Mouse (Mus musculus) embryonic facial prominence, embryonic 11.5 days (tissue): Measurements from ENCODE around the gene Rusc1. TPM values are rescaled to one million over a fixed set of nuclear protein-coding genes. Genes with fewer than 3 reads are reported as not detected.
A peak's percentile ranks its signal among the peaks of the same experiment; 100 is the strongest.
"Not testable (repeated sequence)": the region's sequence is repeated elsewhere in the genome, so short reads cannot be mapped to it uniquely, and the experiment has no call there.

Source experiments
- ATAC-seq: fragments of 200-750 bp; cut with Nextera tagmentation; replicated peaks from 2 replicates; pipeline ENCODE4 v1.8.0; 2017; ENCODE audit warnings: low read depth; ENCODE audit not compliant: insufficient number of reproducible peaks, low FRiP score, low TSS enrichment
- DNase-seq: peaks from one replicate; pipeline ENCODE4 v3.0.0-alpha.2; 2015; ENCODE audit warnings: low spot score
- H3K27ac ChIP-seq: fragments of 300-500 bp; sonication (generic); replicated peaks from 2 replicates; pipeline ENCODE4 v1.5.1; 2014; ENCODE audit warnings: mild to moderate bottlenecking, low read depth, low read length, control low read depth
- H3K27me3 ChIP-seq: fragments of 300-500 bp; sonication (generic); 2 replicates; pipeline ENCODE4 v1.6.1; 2014; ENCODE audit warnings: mild to moderate bottlenecking, low read length, moderate library complexity, mixed read lengths; ENCODE audit not compliant: control insufficient read depth, insufficient read depth
- H3K36me3 ChIP-seq: fragments of 300-500 bp; sonication (generic); replicated peaks from 2 replicates; pipeline ENCODE4 v1.6.1; 2014; ENCODE audit warnings: low read depth, mild to moderate bottlenecking, low read length, moderate library complexity, mixed read lengths; ENCODE audit not compliant: control insufficient read depth, insufficient read depth
- H3K4me1 ChIP-seq: fragments of 300-500 bp; sonication (generic); 2 replicates; pipeline ENCODE4 v1.6.1; 2014; ENCODE audit warnings: low read length, mixed read lengths; ENCODE audit not compliant: control insufficient read depth, insufficient read depth
- H3K4me2 ChIP-seq: fragments of 300-500 bp; sonication (generic); 2 replicates; pipeline ENCODE4 v1.6.1; 2014; ENCODE audit warnings: low read depth, mild to moderate bottlenecking, control low read depth, low read length, moderate library complexity
- H3K4me3 ChIP-seq: fragments of 300-500 bp; sonication (generic); 2 replicates; pipeline ENCODE4 v1.5.1; 2014; ENCODE audit warnings: low read depth, low read length, control low read depth
- H3K9ac ChIP-seq: fragments of 300-500 bp; sonication (generic); replicated peaks from 2 replicates; pipeline ENCODE4 v1.6.1; 2014; ENCODE audit warnings: mild to moderate bottlenecking, control low read depth, low read length
- H3K9me3 ChIP-seq: fragments of 300-500 bp; sonication (generic); replicated peaks from 2 replicates; pipeline ENCODE4 v1.6.1; 2016; ENCODE audit warnings: mild to moderate bottlenecking, low read length, inconsistent platforms, mixed read lengths; ENCODE audit not compliant: control insufficient read depth
- WGBS: fragments of 180-500 bp; shearing (Covaris S2); extraction: QIAGEN DNeasy Blood & Tissue Kit; methylation state at CpG from one replicate; pipeline ENCODE4 v1.1.7; 2014; 5-methylcytosine and 5-hydroxymethylcytosine counted together
- polyA plus RNA-seq: library from polyadenylated mRNA; unstranded; fragments of >200 nt; fragmentation: Nextera tagmentation; extraction: Ambion mirVana; gene quantifications from 2 replicates; pipeline ENCODE4 v1.2.1, GENCODE M21; 2014

Rusc1 gene
- polyA plus RNA-seq, 1 experiment from 2014 or later, result 14.4 TPM

DNA sequence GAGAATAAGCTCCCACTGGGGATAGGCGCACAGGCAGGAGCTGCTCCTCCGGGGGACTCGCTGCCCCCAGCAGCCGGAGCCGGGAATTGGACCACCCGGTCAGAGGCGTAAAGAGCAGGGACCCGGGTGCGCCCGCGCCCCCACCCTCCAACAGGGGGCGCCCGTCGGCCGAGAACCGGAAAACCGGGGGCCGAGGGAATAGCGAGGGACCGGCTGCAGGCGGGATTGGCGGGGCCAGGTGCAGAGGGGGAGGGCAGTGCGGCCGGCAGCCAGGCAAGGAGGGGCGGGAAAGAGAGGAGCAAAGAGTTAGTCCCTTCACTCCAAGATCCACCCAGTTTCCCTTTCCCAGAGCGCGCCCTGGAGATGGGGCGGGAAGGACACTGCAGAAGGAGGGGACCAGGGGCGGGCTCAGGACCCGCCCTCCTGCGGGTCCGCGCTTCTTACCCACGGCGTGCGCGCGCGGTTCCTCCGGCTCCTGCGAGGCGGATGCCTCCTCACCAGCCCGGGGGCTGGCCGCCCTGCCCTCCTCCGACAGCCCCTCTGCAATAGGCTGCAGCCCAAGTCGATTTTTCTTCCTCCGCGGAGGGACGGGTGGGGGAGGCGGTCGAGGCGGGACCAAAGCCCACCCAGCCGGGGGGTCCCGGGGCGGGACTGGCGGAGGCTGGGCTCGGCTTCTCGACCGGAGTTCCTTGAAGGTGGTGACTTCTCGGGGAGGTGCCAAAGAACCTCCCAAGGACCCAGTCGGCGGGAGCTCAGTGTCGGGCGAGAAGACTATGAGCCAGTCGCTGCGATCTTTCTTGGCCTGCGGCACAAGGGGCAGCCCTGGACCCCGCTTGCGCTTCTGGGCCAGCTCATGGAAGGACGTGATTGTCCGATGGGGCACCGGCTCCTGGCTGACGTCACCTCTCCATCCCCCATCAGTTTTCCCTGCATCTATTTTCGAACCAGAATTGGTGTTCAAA lies 2.1 kb downstream of the Rusc1 start:
- Histone ChIP-seq H3K9ac (peak overlapping the region; percentile 74), H3K4me1 (no peaks in the 10 kb centered on the region; the same call in 1 of the 2 replicates), H3K4me3 (peak overlapping the region; percentile 61), H3K4me2 (peak overlapping the region; percentile 100), H3K36me3 (peaks cover 1% of the 10 kb centered on the region), H3K9me3 (no peaks in the 10 kb centered on the region), H3K27me3 (peaks cover 9% of the 10 kb centered on the region), H3K27ac (peak overlapping the region; percentile 28; the same call in 1 of the 2 replicates)
- DNase-seq (peak; percentile 82), ATAC-seq (peak; percentile 60)
- WGBS, result under 1% methylated on average over 64 of the region's 74 CpGs

DNA sequence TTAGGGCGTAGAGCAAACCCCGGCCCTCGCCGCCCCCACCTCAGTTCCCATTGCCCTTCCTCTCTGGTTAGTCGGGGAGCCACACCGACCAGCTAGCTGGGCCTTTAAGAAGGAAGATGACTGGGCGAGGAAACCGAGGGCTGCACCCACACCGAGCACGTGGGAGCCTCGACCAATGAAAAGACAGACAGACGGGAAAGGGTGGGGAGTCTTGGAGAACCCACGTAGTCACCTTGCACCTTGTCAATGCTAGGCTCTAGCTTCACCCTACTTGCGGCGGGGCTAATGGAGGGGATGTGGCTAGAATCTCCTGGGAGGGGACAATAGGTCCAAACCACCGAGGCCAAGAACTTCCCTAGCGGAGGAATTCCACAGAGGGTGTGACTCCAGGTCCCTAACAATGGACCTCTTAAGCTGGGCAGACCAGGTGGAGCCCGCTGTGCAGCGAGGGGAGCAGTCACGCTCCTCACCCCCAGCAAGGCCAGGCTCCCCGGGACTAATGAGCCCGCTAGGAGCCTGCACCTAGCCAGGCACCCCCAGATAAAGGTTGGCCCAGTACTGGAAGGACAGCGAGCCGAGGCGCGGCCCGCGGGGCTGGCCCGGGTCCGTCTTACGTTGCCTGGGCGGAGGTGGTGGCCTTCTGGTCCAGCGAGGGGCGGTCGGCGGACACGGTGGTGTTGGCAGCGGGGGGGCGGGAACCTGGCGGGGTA lies 3.1 kb downstream of the Rusc1 start:
- Histone ChIP-seq H3K9me3 (no peaks in the 10 kb centered on the region), H3K27me3 (peaks cover 9% of the 10 kb centered on the region)

DNA sequence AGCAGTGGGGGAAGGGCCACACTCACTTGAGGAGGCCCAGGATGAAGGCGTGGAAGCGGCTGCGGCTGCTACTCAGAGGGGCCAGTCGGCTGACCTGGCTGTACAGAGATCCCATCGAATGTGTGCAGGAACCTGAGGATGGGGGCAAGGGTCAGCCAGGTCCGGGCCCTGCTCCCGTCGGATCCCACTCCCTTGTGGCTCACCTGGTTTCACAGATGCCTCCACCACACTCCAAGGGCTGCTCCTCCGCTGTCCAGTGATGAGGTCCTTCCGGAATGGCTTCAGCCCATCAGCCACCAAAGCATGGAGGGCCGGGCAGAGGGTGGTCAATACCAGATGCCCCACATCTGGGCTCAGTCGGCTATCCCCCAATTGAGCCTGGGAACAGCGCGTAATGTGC lies 4.1 kb downstream of the Rusc1 start:
- H3K36me3 ChIP-seq, result no peaks in the 10 kb centered on the region
- H3K4me1 ChIP-seq, result no peaks in the 10 kb centered on the region; the same call in 1 of the 2 replicates
- peak overlapping the region; percentile 61 for H3K4me3 ChIP-seq
- H3K9me3 ChIP-seq, result no peaks in the 10 kb centered on the region
- ATAC-seq (no peak), DNase-seq (no peak)
- peak overlapping the region; percentile 100 for H3K4me2 ChIP-seq
- WGBS, result 62% methylated on average over 14 of the region's 14 CpGs
- H3K27ac ChIP-seq, result no peak overlapping the region
- H3K9ac ChIP-seq, result no peak overlapping the region; the same call in 1 of the 2 replicates
- H3K27me3 ChIP-seq, result peaks cover 9% of the 10 kb centered on the region

More for the DNA sequence above, 3.1 kb downstream of the Rusc1 start:
- WGBS, result under 1% methylated on average over 40 of the region's 40 CpGs
- Histone ChIP-seq H3K36me3 (no peaks in the 10 kb centered on the region), H3K27ac (peak overlapping the region; percentile 28; the same call in 1 of the 2 replicates), H3K4me2 (peak overlapping the region; percentile 100), H3K4me3 (peak overlapping the region; percentile 61), H3K9ac (peak overlapping the region; percentile 74), H3K4me1 (no peaks in the 10 kb centered on the region; the same call in 1 of the 2 replicates)
- peak; percentile 61 for ATAC-seq
- peak; percentile 89 for DNase-seq

DNA sequence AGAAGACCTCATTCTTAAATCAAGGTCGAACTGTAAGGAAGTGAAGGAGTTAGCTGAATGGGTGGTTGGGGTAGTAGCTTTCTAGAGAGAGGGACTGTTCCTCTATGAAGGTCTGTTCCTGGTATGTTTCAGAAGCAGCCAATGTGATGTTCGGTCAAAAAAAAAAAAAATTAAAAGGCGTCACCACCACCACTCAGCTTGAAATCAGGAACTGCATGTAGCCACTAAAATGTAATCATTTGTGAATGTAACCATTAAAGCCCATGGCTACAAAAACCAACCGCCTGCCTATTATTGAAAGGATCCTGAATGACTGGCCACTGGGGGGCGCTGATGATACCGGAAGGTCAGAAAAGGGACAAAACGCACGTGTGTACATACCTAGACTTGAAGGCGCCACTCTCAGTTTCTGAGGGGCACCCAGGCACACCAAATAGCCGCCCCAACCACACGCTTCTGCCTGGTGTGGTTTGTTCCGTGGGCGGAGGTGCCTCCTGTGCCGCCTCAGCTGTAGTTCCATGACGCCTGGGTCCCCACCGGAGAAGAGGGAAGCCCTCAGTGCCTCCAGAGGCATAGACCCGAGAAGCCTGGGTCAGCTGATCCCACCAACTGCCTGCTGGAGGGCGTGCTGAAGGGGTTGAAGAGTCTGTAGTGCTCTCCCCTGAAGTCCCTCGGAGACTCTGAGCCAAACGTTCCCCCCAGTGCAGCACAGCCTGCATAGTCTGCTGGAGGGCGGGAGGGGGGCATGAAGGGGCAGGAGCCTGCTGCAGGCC lies 5.6 kb downstream of the Rusc1 start:
- Histone ChIP-seq H3K4me1 (no peaks in the 10 kb centered on the region; the same call in 1 of the 2 replicates), H3K4me2 (peak overlapping the region; percentile 34; the same call in 1 of the 2 replicates), H3K27me3 (peaks cover 8% of the 10 kb centered on the region), H3K36me3 (no peaks in the 10 kb centered on the region), H3K9me3 (no peaks in the 10 kb centered on the region), H3K9ac (peak overlapping the region; percentile 22; the same call in 1 of the 2 replicates), H3K4me3 (no peak overlapping the region), H3K27ac (no peak overlapping the region)
- WGBS, result 28% methylated on average over 21 of the region's 21 CpGs
- DNase-seq, result peak; percentile 88
- ATAC-seq, result no peak

DNA sequence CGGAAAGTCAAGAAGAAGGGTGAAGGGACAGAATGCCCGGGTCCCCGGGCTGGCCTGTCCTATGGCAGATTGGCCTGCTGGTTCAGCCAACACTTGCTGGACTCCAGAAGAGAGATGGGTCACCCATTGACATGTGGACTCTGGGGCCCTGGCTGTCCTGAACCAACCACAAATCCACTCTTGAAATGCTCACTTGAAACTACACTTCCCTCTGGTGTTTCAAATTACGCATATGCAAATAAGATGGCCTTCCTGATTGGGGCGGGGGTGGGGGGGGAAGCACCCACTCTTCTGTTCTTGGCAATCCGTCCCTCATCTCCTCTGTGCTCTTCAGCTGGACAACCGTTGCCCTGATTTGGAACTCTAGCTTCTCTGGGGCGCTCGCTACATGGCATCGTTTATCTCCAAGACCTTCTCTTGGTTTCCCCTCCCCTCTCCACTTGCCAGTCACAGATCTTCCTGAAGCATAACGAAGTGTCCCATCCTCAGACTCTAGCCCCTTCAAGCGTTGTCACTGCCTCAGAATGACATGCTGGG lies 8.4 kb downstream of the Rusc1 start:
- no peak for DNase-seq
- no peak overlapping the region for H3K9ac ChIP-seq
- peaks cover under 1% of the 10 kb centered on the region; the same call in 1 of the 2 replicates for H3K36me3 ChIP-seq
- no peak overlapping the region for H3K27ac ChIP-seq
- ATAC-seq, result no peak
- H3K9me3 ChIP-seq, result no peaks in the 10 kb centered on the region
- peaks cover 3% of the 10 kb centered on the region for H3K27me3 ChIP-seq
- H3K4me1 ChIP-seq, result no peaks in the 10 kb centered on the region; the same call in 1 of the 2 replicates
- H3K4me3 ChIP-seq, result no peak overlapping the region
- WGBS, result 83% methylated on average over 12 of the region's 12 CpGs
- H3K4me2 ChIP-seq, result no peak overlapping the region

DNA sequence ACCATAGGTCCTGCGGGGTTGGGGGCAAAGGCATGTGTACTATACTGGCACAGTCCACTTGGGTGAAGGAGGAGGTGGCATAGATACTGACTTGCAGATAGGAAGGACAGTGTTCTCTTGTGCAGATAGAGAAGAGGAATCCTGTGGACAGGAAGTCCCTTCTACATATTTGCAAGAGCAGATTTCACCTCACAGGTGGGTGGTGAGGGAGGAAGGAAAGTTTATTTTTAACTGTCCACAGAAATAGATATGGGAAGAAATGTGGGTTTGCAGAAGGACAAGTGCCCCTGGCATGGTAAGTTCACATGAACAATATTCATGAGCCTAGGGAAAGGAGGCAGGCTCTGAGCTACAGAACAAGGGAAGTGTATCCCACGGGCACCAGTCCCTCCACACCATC lies 9.0 kb downstream of the Rusc1 start:
- ATAC-seq (no peak), DNase-seq (no peak)
- Histone ChIP-seq H3K4me2 (no peak overlapping the region), H3K36me3 (peaks cover 2% of the 10 kb centered on the region; the same call in 1 of the 2 replicates), H3K9me3 (no peaks in the 10 kb centered on the region), H3K9ac (no peak overlapping the region), H3K4me3 (no peak overlapping the region), H3K4me1 (no peaks in the 10 kb centered on the region; the same call in 1 of the 2 replicates), H3K27ac (no peak overlapping the region), H3K27me3 (peaks cover 2% of the 10 kb centered on the region)
- WGBS, result 85% methylated on average over 2 of the region's 2 CpGs

DNA sequence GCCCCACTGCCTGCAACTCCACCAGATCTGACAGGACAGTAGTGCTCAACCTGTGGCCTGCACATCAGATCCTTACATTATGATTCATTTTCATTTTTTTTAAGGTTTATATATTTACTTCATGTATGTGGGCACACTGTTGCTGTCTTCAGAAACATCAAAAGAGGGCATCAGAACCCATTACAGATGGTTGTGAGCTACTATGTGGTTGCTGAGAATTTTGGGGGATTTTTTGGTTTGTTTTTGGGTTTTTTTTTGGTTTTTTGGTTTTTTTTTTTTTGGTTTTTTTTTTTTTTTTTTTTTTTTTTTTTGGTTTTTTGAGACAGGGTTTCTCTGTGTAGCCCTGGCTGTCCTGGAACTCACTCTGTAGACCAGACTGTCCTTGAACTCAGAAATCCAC lies 10.8 kb downstream of the Rusc1 start:
- H3K4me3 ChIP-seq, H3K27ac ChIP-seq, H3K9ac ChIP-seq, H3K4me2 ChIP-seq, ATAC-seq, H3K4me1 ChIP-seq, DNase-seq, H3K9me3 ChIP-seq, H3K27me3 ChIP-seq, H3K36me3 ChIP-seq: not testable (repeated sequence)
